In the genomic region with DNA sequence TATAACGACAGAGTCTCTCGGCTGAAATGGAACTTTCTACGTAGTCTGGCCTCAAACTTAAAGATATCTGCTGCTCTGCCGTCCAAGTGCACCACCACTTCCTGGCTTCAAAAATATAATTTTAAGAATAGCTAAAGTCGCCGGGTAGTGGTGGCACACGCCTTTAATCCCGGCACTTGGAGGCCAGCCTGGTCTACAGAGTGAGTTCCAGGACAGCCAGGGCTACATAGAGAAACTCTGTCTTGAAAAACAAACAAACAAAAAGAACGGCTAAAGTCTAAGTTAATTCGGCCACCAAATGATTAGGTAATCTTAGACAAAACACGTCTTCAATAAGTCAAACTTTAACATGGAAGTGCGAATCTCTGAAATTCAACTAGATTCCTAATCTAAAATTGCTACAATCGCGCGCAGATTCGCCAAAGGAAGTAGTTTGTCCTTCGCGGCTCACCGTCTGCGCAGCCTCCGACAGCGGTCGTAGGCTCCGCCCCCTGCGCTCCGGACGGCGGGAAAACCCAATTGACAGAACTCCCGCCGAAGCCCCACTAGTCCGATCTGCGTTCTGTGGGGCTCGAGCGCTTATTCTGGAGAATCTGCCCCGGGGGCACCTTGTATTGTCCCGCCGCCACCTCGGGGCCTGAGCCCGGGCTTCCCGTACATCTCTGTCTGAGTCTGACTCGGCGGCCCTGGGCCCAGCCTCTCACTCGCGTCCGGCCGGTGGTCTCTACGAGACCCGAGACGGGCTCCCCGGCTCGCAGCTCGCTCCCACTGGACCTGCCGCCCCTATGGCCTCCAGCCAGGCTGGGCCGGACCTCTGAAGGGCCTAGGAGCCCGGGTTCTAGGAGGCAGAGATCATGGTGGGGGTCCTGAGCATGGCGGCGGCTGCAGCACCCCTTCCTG, we compare ENCODE assay signal across 8 mouse cellular contexts. TPM values are rescaled to one million over a fixed set of nuclear protein-coding genes. Genes with fewer than 3 reads are reported as not detected.
DNase-seq lines count a peak whose midpoint lies in the region; ATAC-seq and TF ChIP-seq lines count a peak whose summit lies in the region.

A gene (plus strand): TSS at position 484 of the 900 bp plus-strand sequence.

- no peak for TF ChIP-seq EP300 in lung, postnatal 0 days (IDR thresholded peaks at IDR 0.05)

- H3K36me3 ChIP-seq in hindbrain, embryonic 10.5 days, result peaks cover 14% of the 10 kb centered on the region
- H3K36me3 ChIP-seq in lung, postnatal 0 days (ENCODE audit: insufficient read depth, low read length), result no peaks in the 10 kb centered on the region

- 0 out of 2 replicates have a peak, but pooled peaks have one; percentile 44 for ATAC-seq in frontal cortex, adult (ENCODE audit: low TSS enrichment)
- ATAC-seq in lung, postnatal 0 days, result peak; percentile 79

- H3K9ac ChIP-seq in lung, postnatal 0 days (replicated peaks; ENCODE audit: low read depth), result peak within 1 kb of the TSS; percentile 77

- H3K27ac ChIP-seq in hindbrain, embryonic 10.5 days, result peak within 1 kb of the TSS; percentile 92
- no peak within 1 kb of the TSS for H3K27ac ChIP-seq in lung, postnatal 0 days (ENCODE audit: low read length)

- peak within 1 kb of the TSS; percentile 96 for H3K4me3 ChIP-seq in hindbrain, embryonic 10.5 days
- peak within 1 kb of the TSS; percentile 77 for H3K4me3 ChIP-seq in lung, postnatal 0 days (ENCODE audit: low read depth, low read length)

- 6% methylated on average over 57 of the region's 57 CpGs for WGBS in hindbrain, embryonic 10.5 days
- 4% methylated on average over 56 of the region's 57 CpGs for WGBS in lung, postnatal 0 days

- no peak for TF ChIP-seq CTCF in lung, postnatal 0 days (IDR thresholded peaks at IDR 0.05)

- peak within 1 kb of the TSS; percentile 92 for H3K4me2 ChIP-seq in lung, postnatal 0 days (replicated peaks; ENCODE audit: low read depth, low read length)

- DNase-seq in MEL-GATA-1-ER (ENCODE audit: extremely low read depth, low read depth), result peak; percentile 78
- peak; percentile 87 for DNase-seq in cerebellum, adult 8-10 months
- DNase-seq in hindbrain, embryonic 10.5 days (ENCODE audit: low spot score), result peak; percentile 88
- DNase-seq in layer of hippocampus, adult 9-11 months, result peak; percentile 76
- DNase-seq in lung, postnatal 0 days (ENCODE audit: low spot score), result peak; percentile 92
- peak; percentile 88 for DNase-seq in ovary, postnatal 14 days (ENCODE audit: low spot score)
- DNase-seq in thymus, postnatal 14 days, result peak; percentile 92

- peaks cover 13% of the 10 kb centered on the region for H3K4me1 ChIP-seq in hindbrain, embryonic 10.5 days (replicated peaks)
- peaks cover 4% of the 10 kb centered on the region; the same call in 1 of the 2 replicates for H3K4me1 ChIP-seq in lung, postnatal 0 days (ENCODE audit: insufficient read depth, low read depth, low read length)

- H3K9me3 ChIP-seq in hindbrain, embryonic 10.5 days, result no peaks in the 10 kb centered on the region
- no peaks in the 10 kb centered on the region for H3K9me3 ChIP-seq in lung, postnatal 0 days (ENCODE audit: low read length)

- no peaks in the 10 kb centered on the region for H3K27me3 ChIP-seq in hindbrain, embryonic 10.5 days (ENCODE audit: insufficient read depth, poor library complexity, severe bottlenecking)
- H3K27me3 ChIP-seq in lung, postnatal 0 days (replicated peaks; ENCODE audit: insufficient read depth, low read length), result no peaks in the 10 kb centered on the region

RNA-seq across cellular contexts. Expression of the gene that starts here (rescaled TPM):
- polyA plus RNA-seq in hindbrain, embryonic 10.5 days (2016; fragmentation: Nextera tagmentation; extraction: Ambion mirVana), result 11.5 and 16.2 TPM in 2 replicates
- polyA plus RNA-seq in lung, postnatal 0 days (2015; fragmentation: Nextera tagmentation; extraction: Ambion mirVana), result 1.7 and 2.0 TPM in 2 replicates
